Mouse (Mus musculus) liver, embryonic 14.5 days (tissue): ENCODE results near the gene Klk1b4.

Experiments
- CTCF ChIP-seq: IDR thresholded peaks from 2 replicates; pipeline ENCODE4 v1.5.1; 2016; ENCODE audit warnings: antibody characterized with exemption, low read depth, control low read depth
- EP300 ChIP-seq: IDR thresholded peaks from 2 replicates; pipeline ENCODE4 v1.6.1; 2016; ENCODE audit warnings: antibody characterized with exemption, low read depth

- TF ChIP-seq CTCF (no peak), EP300 (no peak)
These were observed 50.0 kb downstream of the Klk1b4 start, which contains the start of gene Acp4 for GRCm38 (mm10) chr7:44257278-44257677.
